Mouse (Mus musculus): ENCODE data around the gene Ajm1. TPM values are rescaled to one million over a fixed set of nuclear protein-coding genes. Genes with fewer than 3 reads are reported as not detected.
A peak's percentile ranks its signal among the peaks of the same experiment; 100 is the strongest.

The Ajm1 gene
- polyA plus RNA-seq (2015; fragmentation: Nextera tagmentation; extraction: Ambion mirVana), result 0.09 TPM in 1 of 2 replicates, not detected in the other

GRCm38 (mm10) chr2:25581294-25581864, at the start of gene Ajm1:
Gene Ajm1, minus strand, starts transcription at chr2:25581757.
- no peaks in the 10 kb centered on the region for H3K9me3 ChIP-seq
- peaks cover 56% of the 10 kb centered on the region for H3K4me1 ChIP-seq
- H3K27ac ChIP-seq, result no peak within 1 kb of the TSS
- WGBS, result 6% methylated on average over 19 of the region's 19 CpGs
- peaks cover 28% of the 10 kb centered on the region for H3K36me3 ChIP-seq
- peak; percentile 27 for ATAC-seq (ENCODE audit: borderline replicate concordance, extremely low read depth, low FRiP score, low TSS enrichment)
- H3K4me2 ChIP-seq, result peak within 1 kb of the TSS; percentile 69
- H3K27me3 ChIP-seq, result peaks cover 50% of the 10 kb centered on the region
- H3K4me3 ChIP-seq, result peak within 1 kb of the TSS; percentile 34
- H3K9ac ChIP-seq, result 0 out of 2 replicates have a peak within 1 kb of the TSS, but pooled peaks have one; percentile 14

GRCm38 (mm10) chr2:25628738-25629137, 47.2 kb upstream of the Ajm1 start:
- no peak overlapping the region for H3K4me3 ChIP-seq
- ATAC-seq (ENCODE audit: borderline replicate concordance, extremely low read depth, low FRiP score, low TSS enrichment), result no peak
- WGBS, result 34% methylated on average over 4 of the region's 4 CpGs
- no peak overlapping the region for H3K27ac ChIP-seq
- H3K4me1 ChIP-seq, result no peaks in the 10 kb centered on the region
- no peak overlapping the region for H3K9ac ChIP-seq
- no peaks in the 10 kb centered on the region for H3K27me3 ChIP-seq
- no peaks in the 10 kb centered on the region for H3K9me3 ChIP-seq
- H3K36me3 ChIP-seq, result no peaks in the 10 kb centered on the region
- H3K4me2 ChIP-seq, result no peak overlapping the region

GRCm38 (mm10) chr2:25627811-25628210, 46.3 kb upstream of the Ajm1 start, which contains the start of gene Fcna:
Gene Fcna, minus strand, starts transcription at chr2:25628030.
- H3K27ac ChIP-seq, result no peak within 1 kb of the TSS
- no peaks in the 10 kb centered on the region for H3K9me3 ChIP-seq
- H3K4me3 ChIP-seq, result no peak within 1 kb of the TSS
- H3K4me1 ChIP-seq, result no peaks in the 10 kb centered on the region
- no peaks in the 10 kb centered on the region for H3K36me3 ChIP-seq
- no peak within 1 kb of the TSS for H3K4me2 ChIP-seq
- WGBS, result 68% methylated on average over 6 of the region's 6 CpGs
- ATAC-seq (ENCODE audit: borderline replicate concordance, extremely low read depth, low FRiP score, low TSS enrichment), result no peak
- no peak within 1 kb of the TSS for H3K9ac ChIP-seq
- no peaks in the 10 kb centered on the region for H3K27me3 ChIP-seq

- no peak for ATAC-seq (ENCODE audit: borderline replicate concordance, extremely low read depth, low FRiP score, low TSS enrichment)
- WGBS, result 16% methylated on average over 5 of the region's 5 CpGs
- H3K9ac ChIP-seq, result no peak overlapping the region
- H3K4me2 ChIP-seq, result no peak overlapping the region
- peaks cover 8% of the 10 kb centered on the region for H3K4me1 ChIP-seq
- no peak overlapping the region for H3K27ac ChIP-seq
- H3K9me3 ChIP-seq, result no peaks in the 10 kb centered on the region
- no peak overlapping the region for H3K4me3 ChIP-seq
- H3K36me3 ChIP-seq, result no peaks in the 10 kb centered on the region
- no peaks in the 10 kb centered on the region for H3K27me3 ChIP-seq
Observed at GRCm38 (mm10) chr2:25625986-25626385, 44.4 kb upstream of the Ajm1 start.

GRCm38 (mm10) chr2:25621229-25622200, 40.0 kb upstream of the Ajm1 start, which contains the start of gene Tmem141:
Gene Tmem141, minus strand, starts transcription at chr2:25622005.
- peak within 1 kb of the TSS; percentile 67 for H3K27ac ChIP-seq
- H3K4me2 ChIP-seq, result peak within 1 kb of the TSS; percentile 93
- H3K27me3 ChIP-seq, result peaks cover 21% of the 10 kb centered on the region
- peak; percentile 89 for ATAC-seq (ENCODE audit: borderline replicate concordance, extremely low read depth, low FRiP score, low TSS enrichment)
- H3K36me3 ChIP-seq, result no peaks in the 10 kb centered on the region
- 4% methylated on average over 34 of the region's 34 CpGs for WGBS
- H3K9me3 ChIP-seq, result no peaks in the 10 kb centered on the region
- peak within 1 kb of the TSS; percentile 53 for H3K4me3 ChIP-seq
- H3K4me1 ChIP-seq, result peaks cover 8% of the 10 kb centered on the region
- H3K9ac ChIP-seq, result peak within 1 kb of the TSS; percentile 52

- Histone ChIP-seq H3K9me3 (no peaks in the 10 kb centered on the region), H3K4me2 (peak overlapping the region; percentile 93; the same call in 1 of the 2 replicates), H3K27me3 (peaks cover 28% of the 10 kb centered on the region), H3K9ac (no peak overlapping the region), H3K4me3 (peak overlapping the region; percentile 53; the same call in 1 of the 2 replicates), H3K4me1 (peaks cover 14% of the 10 kb centered on the region), H3K36me3 (no peaks in the 10 kb centered on the region), H3K27ac (0 out of 2 replicates have a peak overlapping the region, but pooled peaks have one; percentile 41)
- WGBS, result 81% methylated on average over 4 of the region's 4 CpGs
- no peak for ATAC-seq (ENCODE audit: borderline replicate concordance, extremely low read depth, low FRiP score, low TSS enrichment)
Observed at GRCm38 (mm10) chr2:25620852-25621228, 39.3 kb upstream of the Ajm1 start.

- 73% methylated on average over 6 of the region's 6 CpGs for WGBS
- no peak overlapping the region for H3K4me3 ChIP-seq
- no peak overlapping the region for H3K4me2 ChIP-seq
- H3K36me3 ChIP-seq, result no peaks in the 10 kb centered on the region
- peaks cover 14% of the 10 kb centered on the region for H3K4me1 ChIP-seq
- H3K9me3 ChIP-seq, result no peaks in the 10 kb centered on the region
- peaks cover 32% of the 10 kb centered on the region for H3K27me3 ChIP-seq
- H3K9ac ChIP-seq, result no peak overlapping the region
- ATAC-seq (ENCODE audit: borderline replicate concordance, extremely low read depth, low FRiP score, low TSS enrichment), result no peak
- H3K27ac ChIP-seq, result no peak overlapping the region
Observed at GRCm38 (mm10) chr2:25620386-25620785, 38.8 kb upstream of the Ajm1 start.

- H3K4me3 ChIP-seq, result no peak within 1 kb of the TSS
- peaks cover 14% of the 10 kb centered on the region for H3K4me1 ChIP-seq
- peaks cover 54% of the 10 kb centered on the region for H3K27me3 ChIP-seq
- no peak for ATAC-seq (ENCODE audit: borderline replicate concordance, extremely low read depth, low FRiP score, low TSS enrichment)
- H3K4me2 ChIP-seq, result 0 out of 2 replicates have a peak within 1 kb of the TSS, but pooled peaks have one; percentile 17
- 56% methylated on average over 3 of the region's 3 CpGs for WGBS
- H3K27ac ChIP-seq, result no peak within 1 kb of the TSS
- no peaks in the 10 kb centered on the region for H3K36me3 ChIP-seq
- H3K9me3 ChIP-seq, result no peaks in the 10 kb centered on the region
- no peak within 1 kb of the TSS for H3K9ac ChIP-seq
Observed at GRCm38 (mm10) chr2:25617578-25617977, 36.0 kb upstream of the Ajm1 start, which contains the start of gene Ccdc183. Gene Ccdc183, minus strand, starts transcription at chr2:25617678.

GRCm38 (mm10) chr2:25616398-25616797, 34.8 kb upstream of the Ajm1 start:
- H3K27me3 ChIP-seq, result peaks cover 54% of the 10 kb centered on the region
- H3K4me1 ChIP-seq, result peaks cover 11% of the 10 kb centered on the region
- 15% methylated on average over 22 of the region's 22 CpGs for WGBS
- H3K9ac ChIP-seq, result no peak overlapping the region
- no peaks in the 10 kb centered on the region for H3K36me3 ChIP-seq
- H3K9me3 ChIP-seq, result no peaks in the 10 kb centered on the region
- no peak overlapping the region for H3K27ac ChIP-seq
- H3K4me3 ChIP-seq, result no peak overlapping the region; the same call in 1 of the 2 replicates
- H3K4me2 ChIP-seq, result peak overlapping the region; percentile 17; the same call in 1 of the 2 replicates
- no peak for ATAC-seq (ENCODE audit: borderline replicate concordance, extremely low read depth, low FRiP score, low TSS enrichment)

GRCm38 (mm10) chr2:25608671-25609070, 27.1 kb upstream of the Ajm1 start:
- ATAC-seq (ENCODE audit: borderline replicate concordance, extremely low read depth, low FRiP score, low TSS enrichment), result no peak
- Histone ChIP-seq H3K36me3 (no peaks in the 10 kb centered on the region), H3K27ac (peak overlapping the region; percentile 93; the same call in 1 of the 2 replicates), H3K4me2 (peak overlapping the region; percentile 64), H3K27me3 (0 out of 2 replicates have a peak, but pooled peaks cover 5% of the 10 kb centered on the region), H3K9me3 (no peaks in the 10 kb centered on the region), H3K4me3 (peak overlapping the region; percentile 97), H3K4me1 (peaks cover 20% of the 10 kb centered on the region), H3K9ac (peak overlapping the region; percentile 99)
- 46% methylated on average over 10 of the region's 10 CpGs for WGBS

- peak within 1 kb of the TSS; percentile 99 for H3K9ac ChIP-seq
- under 1% methylated on average over 77 of the region's 80 CpGs for WGBS
- H3K4me2 ChIP-seq, result peak within 1 kb of the TSS; percentile 64
- peaks cover 20% of the 10 kb centered on the region for H3K4me1 ChIP-seq
- H3K9me3 ChIP-seq, result no peaks in the 10 kb centered on the region
- 0 out of 2 replicates have a peak, but pooled peaks cover 3% of the 10 kb centered on the region for H3K36me3 ChIP-seq
- ATAC-seq (ENCODE audit: borderline replicate concordance, extremely low read depth, low FRiP score, low TSS enrichment), result peak; percentile 92
- H3K4me3 ChIP-seq, result peak within 1 kb of the TSS; percentile 97
- H3K27me3 ChIP-seq, result 0 out of 2 replicates have a peak, but pooled peaks cover under 1% of the 10 kb centered on the region
- peak within 1 kb of the TSS; percentile 93 for H3K27ac ChIP-seq
Observed at GRCm38 (mm10) chr2:25607761-25608622, 26.4 kb upstream of the Ajm1 start, which contains the start of gene Rabl6. Gene Rabl6, minus strand, starts transcription at chr2:25608521.

All from lung, embryonic 15.5 days (tissue).